Mouse (Mus musculus) embryo, embryonic 11.5 days (tissue): ENCODE results near the gene Nop2.
"Not testable (repeated sequence)": the region's sequence is repeated elsewhere in the genome, so short reads cannot be mapped to it uniquely, and the experiment has no call there.

ENCODE experiments used
- DNase-seq: peaks from one replicate; pipeline ENCODE4 v3.0.0-alpha.2; 2012; ENCODE audit warnings: low read depth, low spot score

Nop2 gene

GRCm38 (mm10) chr6:125153018-125153389 lies 21.3 kb downstream of the Nop2 start:
- DNase-seq, result no peak

- no peak for DNase-seq
Measured at GRCm38 (mm10) chr6:125153682-125154081, 22.0 kb downstream of the Nop2 start.

GRCm38 (mm10) chr6:125154550-125154949 lies 22.8 kb downstream of the Nop2 start:
- DNase-seq, result no peak

GRCm38 (mm10) chr6:125155262-125155661 lies 23.6 kb downstream of the Nop2 start:
- no peak for DNase-seq

GRCm38 (mm10) chr6:125156491-125156890 lies 24.8 kb downstream of the Nop2 start:
- DNase-seq, result no peak

GRCm38 (mm10) chr6:125156903-125157614 lies 25.4 kb downstream of the Nop2 start:
- DNase-seq, result no peak

- no peak for DNase-seq
Measured at GRCm38 (mm10) chr6:125158944-125159492, 27.3 kb downstream of the Nop2 start.

GRCm38 (mm10) chr6:125159773-125160557 lies 28.3 kb downstream of the Nop2 start:
- DNase-seq, result no peak

GRCm38 (mm10) chr6:125160558-125160853 lies 28.8 kb downstream of the Nop2 start:
- no peak for DNase-seq

- DNase-seq, result no peak
Measured at GRCm38 (mm10) chr6:125160854-125161760, 29.4 kb downstream of the Nop2 start.

- DNase-seq, result not testable (repeated sequence)
Measured at GRCm38 (mm10) chr6:125161971-125162370, 30.3 kb downstream of the Nop2 start.

GRCm38 (mm10) chr6:125162615-125163305 lies 31.1 kb downstream of the Nop2 start:
- DNase-seq, result not testable (repeated sequence)

GRCm38 (mm10) chr6:125163801-125164657 lies 32.3 kb downstream of the Nop2 start:
- no peak for DNase-seq

- DNase-seq, result peak; percentile 74
Measured at GRCm38 (mm10) chr6:125164672-125165327, 33.1 kb downstream of the Nop2 start.

- DNase-seq, result peak; percentile 95
Measured at GRCm38 (mm10) chr6:125165328-125165891, 33.7 kb downstream of the Nop2 start.

GRCm38 (mm10) chr6:125166051-125166751 lies 34.5 kb downstream of the Nop2 start, which contains the start of gene Gapdh:
Gapdh (minus strand) TSS chr6:125166467.
- no peak for DNase-seq

- no peak for DNase-seq
Measured at GRCm38 (mm10) chr6:125166861-125167650, 35.3 kb downstream of the Nop2 start.

- DNase-seq, result no peak
Measured at GRCm38 (mm10) chr6:125168086-125168485, 36.4 kb downstream of the Nop2 start.
